Comparison of ENCODE assay signal across 8 mouse cellular contexts in the genomic region with DNA sequence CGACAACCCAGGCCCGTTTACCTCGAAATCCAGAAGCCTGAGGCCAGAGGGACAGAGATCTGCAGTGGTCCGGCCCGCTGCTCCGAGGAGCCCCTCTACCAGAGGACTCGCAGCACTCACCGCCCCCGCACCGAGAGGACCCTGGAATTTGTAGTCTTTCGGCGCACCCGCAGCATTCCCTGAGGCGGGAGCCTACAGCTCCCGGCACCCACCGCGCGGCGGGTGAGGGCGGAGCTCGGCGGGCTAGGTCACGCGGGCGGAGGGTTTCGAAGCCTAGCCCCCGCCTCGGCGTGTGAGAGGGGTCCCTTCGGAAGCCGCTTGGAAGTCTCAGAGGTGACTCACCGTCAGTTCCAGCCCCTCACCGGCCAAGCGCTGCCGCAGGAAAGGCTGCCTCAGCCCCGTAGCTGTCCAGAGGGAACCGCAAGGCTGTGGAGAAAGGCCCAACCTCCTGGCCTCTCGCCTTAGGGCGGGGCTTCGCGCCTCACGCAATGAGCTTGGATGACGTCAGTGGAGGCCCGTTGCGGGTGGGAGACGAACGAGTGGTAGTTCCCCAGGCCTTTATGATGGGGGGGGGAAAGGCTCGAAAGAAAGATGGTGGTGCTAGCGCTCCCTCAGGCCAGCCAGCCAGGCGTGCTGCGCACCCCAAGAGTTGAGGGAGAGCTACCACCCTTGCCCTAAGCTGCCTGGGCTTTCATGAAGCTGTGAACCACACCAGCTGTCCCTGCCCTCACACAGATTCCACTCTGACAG. TPM values are rescaled to one million over a fixed set of nuclear protein-coding genes. Genes with fewer than 3 reads are reported as not detected.
DNase-seq lines count a peak whose midpoint lies in the region; ATAC-seq lines count a peak whose summit lies in the region.

A gene (minus strand): TSS at position 483 of the 750 bp plus-strand sequence.

- peaks cover 19% of the 10 kb centered on the region; the same call in 1 of the 2 replicates for H3K36me3 ChIP-seq in heart, embryonic 14.5 days (ENCODE audit: control insufficient read depth, insufficient read depth, low read length)
- H3K36me3 ChIP-seq in liver, embryonic 13.5 days = no peaks in the 10 kb centered on the region
- no peaks in the 10 kb centered on the region for H3K36me3 ChIP-seq in stomach, embryonic 16.5 days (ENCODE audit: control insufficient read depth, insufficient read depth, low read length)

- peak; percentile 99 for ATAC-seq in heart, embryonic 14.5 days (ENCODE audit: insufficient number of reproducible peaks, insufficient read depth, low FRiP score, low read depth)
- peak; percentile 96 for ATAC-seq in liver, embryonic 13.5 days (ENCODE audit: low read depth)
- peak; percentile 98 for ATAC-seq in stomach, embryonic 16.5 days (ENCODE audit: insufficient read depth, low FRiP score)

- 2% methylated on average over 48 of the region's 51 CpGs for WGBS in heart, embryonic 14.5 days
- WGBS in liver, embryonic 13.5 days (ENCODE audit: insufficient replicate concordance) = 2% methylated on average over 51 of the region's 51 CpGs
- under 1% methylated on average over 51 of the region's 51 CpGs for WGBS in stomach, embryonic 16.5 days

- peak within 1 kb of the TSS; percentile 89 for H3K4me3 ChIP-seq in brown adipose tissue, adult 24 weeks (ENCODE audit: insufficient read depth, low read depth, low read length)
- H3K4me3 ChIP-seq in heart, embryonic 14.5 days (ENCODE audit: control insufficient read depth in 1 of 2, insufficient read depth in 1 of 2, low read depth in 1 of 2, low read length in 2 of 2) = peak within 1 kb of the TSS; percentile 85 to 89
- peak within 1 kb of the TSS; percentile 82 for H3K4me3 ChIP-seq in liver, embryonic 13.5 days (replicated peaks)
- peak within 1 kb of the TSS; percentile 67 for H3K4me3 ChIP-seq in stomach, embryonic 16.5 days (replicated peaks; ENCODE audit: low read length)

- H3K4me1 ChIP-seq in brown adipose tissue, adult 24 weeks (ENCODE audit: control insufficient read depth, insufficient read depth, insufficient read length, low read length) = peaks cover 6% of the 10 kb centered on the region
- peaks cover 5 to 36% of the 10 kb centered on the region in 2 experiments for H3K4me1 ChIP-seq in heart, embryonic 14.5 days (ENCODE audit: control insufficient read depth in 2 of 2, insufficient read depth in 2 of 2, low read length in 2 of 2)
- peaks cover 28% of the 10 kb centered on the region for H3K4me1 ChIP-seq in liver, embryonic 13.5 days (replicated peaks)
- peaks cover 30% of the 10 kb centered on the region for H3K4me1 ChIP-seq in stomach, embryonic 16.5 days (ENCODE audit: control insufficient read depth, insufficient read depth, low read length)

- peak within 1 kb of the TSS; percentile 96 for H3K9ac ChIP-seq in heart, embryonic 14.5 days (ENCODE audit: low read length)
- peak within 1 kb of the TSS; percentile 81 for H3K9ac ChIP-seq in liver, embryonic 13.5 days
- peak within 1 kb of the TSS; percentile 87 for H3K9ac ChIP-seq in stomach, embryonic 16.5 days (ENCODE audit: low read length)

- H3K27me3 ChIP-seq in heart, embryonic 14.5 days (ENCODE audit: control insufficient read depth, insufficient read depth, low read length) = no peaks in the 10 kb centered on the region
- H3K27me3 ChIP-seq in liver, embryonic 13.5 days = no peaks in the 10 kb centered on the region
- H3K27me3 ChIP-seq in stomach, embryonic 16.5 days (ENCODE audit: control insufficient read depth, insufficient read depth, low read length) = no peaks in the 10 kb centered on the region

- DNase-seq in CD4-positive, CD25-positive, alpha-beta regulatory T cell, adult 2 months (ENCODE audit: low read depth, low spot score) = peak; percentile 97
- peak; percentile 81 for DNase-seq in fibroblast of lung, adult 2 months (ENCODE audit: low read depth)
- DNase-seq in kidney, postnatal 14 days = peak; percentile 95
- peak; percentile 88 for DNase-seq in liver, embryonic 13.5 days
- DNase-seq in neural tube, embryonic 10.5 days (ENCODE audit: extremely low spot score, low spot score) = peak; percentile 94

- H3K9me3 ChIP-seq in heart, embryonic 14.5 days (ENCODE audit: control insufficient read depth, low read length) = no peaks in the 10 kb centered on the region
- no peaks in the 10 kb centered on the region for H3K9me3 ChIP-seq in liver, embryonic 13.5 days (replicated peaks)
- no peaks in the 10 kb centered on the region for H3K9me3 ChIP-seq in stomach, embryonic 16.5 days (replicated peaks; ENCODE audit: control insufficient read depth, low read length)

- peak within 1 kb of the TSS; percentile 74 for H3K4me2 ChIP-seq in heart, embryonic 14.5 days (ENCODE audit: low read length)
- H3K4me2 ChIP-seq in liver, embryonic 13.5 days = peak within 1 kb of the TSS; percentile 93
- peak within 1 kb of the TSS; percentile 91 for H3K4me2 ChIP-seq in stomach, embryonic 16.5 days (ENCODE audit: low read depth, low read length)

- H3K27ac ChIP-seq in brown adipose tissue, adult 24 weeks (replicated peaks; ENCODE audit: low read depth, low read length) = peak within 1 kb of the TSS; percentile 98
- H3K27ac ChIP-seq in heart, embryonic 14.5 days (replicated peaks in 1 of 2; ENCODE audit: control insufficient read depth in 1 of 2, insufficient read depth in 1 of 2, low read depth in 2 of 2, low read length in 2 of 2) = peak within 1 kb of the TSS; percentile 94 to 97
- H3K27ac ChIP-seq in liver, embryonic 13.5 days = peak within 1 kb of the TSS; percentile 85
- peak within 1 kb of the TSS; percentile 99 for H3K27ac ChIP-seq in stomach, embryonic 16.5 days (ENCODE audit: low read length)

RNA-seq across cellular contexts. Expression of the gene that starts here (rescaled TPM):
- polyA plus RNA-seq in brown adipose tissue, adult 24 weeks (2012; ENCODE audit: insufficient read depth, insufficient read length, missing spikeins) = 98.7 and 99.2 TPM in 2 replicates
- polyA plus RNA-seq in heart, embryonic 14.5 days (2014; fragmentation: Nextera tagmentation; extraction: Ambion mirVana) = 121 and 135 TPM in 2 replicates
- 16.7 and 17.9 TPM in 2 replicates for polyA plus RNA-seq in liver, embryonic 13.5 days (2015; fragmentation: Nextera tagmentation; extraction: Ambion mirVana)
- polyA plus RNA-seq in stomach, embryonic 16.5 days (2015; fragmentation: Nextera tagmentation; extraction: Ambion mirVana) = 75.8 and 82.0 TPM in 2 replicates

Comparison
In these comparisons a context has a peak if more than half of its experiments do, and no peak if none do; other contexts are left out.
1. Peak in every context shown above with its lines: DNase-seq, ATAC-seq, H3K4me3 ChIP-seq and H3K27ac ChIP-seq.